Mouse (Mus musculus) layer of hippocampus, adult 2 months (tissue): ENCODE measurements around the gene Ptprg. TPM values are rescaled to one million over a fixed set of nuclear protein-coding genes. Genes with fewer than 3 reads are reported as not detected.
"Not testable (repeated sequence)": the region's sequence is repeated elsewhere in the genome, so short reads cannot be mapped to it uniquely, and the experiment has no call there.

Experiments used
- DNase-seq, 2 experiments: peaks; one replicate each; pipeline ENCODE4 v3.0.0; 2022; ENCODE audit warnings: low spot score in 2 of 2
- H3K27ac ChIP-seq: fragments of 200-600 bp; 2 replicates; pipeline ENCODE4 v1.8.1; 2022
- H3K4me3 ChIP-seq: fragments of 200-600 bp; 2 replicates; pipeline ENCODE4 v1.8.1; 2022; ENCODE audit warnings: mild to moderate bottlenecking
- CTCF ChIP-seq: fragments of 200-600 bp; conservative IDR thresholded peaks from 2 replicates; pipeline ENCODE4 v1.8.1; 2022; ENCODE audit warnings: antibody characterized with exemption, mild to moderate bottlenecking, moderate library complexity
- total RNA-seq, 2 experiments: library from RNA; stranded (reverse); gene quantifications; 2 replicates each; pipeline ENCODE4 v1.2.3; 2021

The Ptprg gene
- total RNA-seq, 2 experiments from 2014 or later, result 106 to 112 TPM

- no peak overlapping the region for H3K4me3 ChIP-seq
- no peak overlapping the region for H3K27ac ChIP-seq
- DNase-seq, result no peak
- TF ChIP-seq CTCF, result no peak
These were observed 493.0 kb downstream of the Ptprg start for GRCm38 (mm10) chr14:12046226-12046882.

- Histone ChIP-seq H3K4me3 (no peak overlapping the region), H3K27ac (no peak overlapping the region)
- no peak for TF ChIP-seq CTCF
- DNase-seq, result no peak
These were observed 494.3 kb downstream of the Ptprg start for GRCm38 (mm10) chr14:12047637-12048036.

DNA sequence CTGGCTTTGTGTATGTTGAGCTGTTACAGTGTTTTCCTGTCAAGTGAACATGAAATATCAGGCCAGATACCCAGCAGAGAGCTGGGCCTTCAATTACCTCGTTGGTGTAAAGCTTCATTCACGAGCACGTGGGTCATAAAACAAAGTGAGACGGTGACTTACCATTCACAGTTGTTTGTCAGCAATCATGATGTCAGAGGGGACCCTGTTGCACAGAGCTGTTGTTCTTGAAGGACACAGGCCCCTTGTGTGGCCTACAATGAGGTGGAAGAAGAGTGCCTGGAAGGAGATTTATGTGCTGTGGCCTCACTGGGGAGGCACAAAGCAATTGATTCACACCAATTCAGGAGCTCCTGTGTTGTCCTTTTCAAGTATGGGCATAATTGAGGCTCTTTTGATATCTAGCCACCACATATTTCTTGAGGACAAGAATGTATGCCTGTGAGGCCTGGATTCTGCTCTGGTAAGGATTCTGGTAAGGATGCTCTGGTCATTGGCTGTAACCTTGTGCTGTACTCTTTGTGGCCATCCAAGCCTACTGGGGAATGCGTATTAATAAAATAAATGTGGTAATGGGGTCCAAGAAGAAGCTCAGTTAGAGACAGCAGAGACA lies 503.7 kb downstream of the Ptprg start:
- Histone ChIP-seq H3K27ac (no peak overlapping the region), H3K4me3 (no peak overlapping the region)
- no peak for DNase-seq
- no peak for TF ChIP-seq CTCF

DNA sequence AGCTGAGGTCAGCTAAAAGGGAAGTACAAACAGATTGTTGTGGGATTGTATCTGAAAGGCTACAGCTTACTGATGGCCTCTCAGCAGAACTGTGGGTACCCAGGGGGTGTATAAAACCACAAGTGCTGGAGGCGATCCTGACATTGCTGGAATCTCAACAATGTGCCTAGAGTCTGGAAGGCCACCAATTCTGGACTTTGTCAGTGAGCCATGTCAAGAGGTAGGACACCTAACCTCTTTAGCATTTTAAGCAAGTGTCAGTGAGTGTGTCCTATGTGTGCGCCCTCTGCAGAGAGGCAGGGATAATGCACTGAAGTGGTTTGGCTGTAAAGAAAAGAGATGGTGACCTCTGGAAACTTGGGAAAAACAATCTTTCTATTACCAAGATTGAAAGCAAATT lies 504.5 kb downstream of the Ptprg start:
- H3K4me3 ChIP-seq, result no peak overlapping the region
- H3K27ac ChIP-seq, result 0 out of 2 replicates have a peak overlapping the region, but pooled peaks have one; percentile 19
- TF ChIP-seq CTCF, result peak; percentile 68
- DNase-seq, result no peak

GRCm38 (mm10) chr14:12059149-12059548 lies 505.8 kb downstream of the Ptprg start:
- no peak for DNase-seq
- no peak for TF ChIP-seq CTCF
- no peak overlapping the region for H3K4me3 ChIP-seq
- H3K27ac ChIP-seq, result no peak overlapping the region; the same call in 1 of the 2 replicates

GRCm38 (mm10) chr14:12061313-12061712 lies 508.0 kb downstream of the Ptprg start:
- not testable (repeated sequence) for DNase-seq, H3K4me3 ChIP-seq, H3K27ac ChIP-seq

GRCm38 (mm10) chr14:12062628-12063360 lies 509.5 kb downstream of the Ptprg start:
- peak overlapping the region; percentile 57; the same call in 1 of the 2 replicates for H3K27ac ChIP-seq
- no peak overlapping the region for H3K4me3 ChIP-seq
- TF ChIP-seq CTCF, result no peak
- DNase-seq, result peak; percentile 34 to 36

GRCm38 (mm10) chr14:12065001-12065400 lies 511.7 kb downstream of the Ptprg start:
- no peak overlapping the region for H3K27ac ChIP-seq
- DNase-seq, result no peak
- no peak for TF ChIP-seq CTCF
- H3K4me3 ChIP-seq, result no peak overlapping the region

DNA sequence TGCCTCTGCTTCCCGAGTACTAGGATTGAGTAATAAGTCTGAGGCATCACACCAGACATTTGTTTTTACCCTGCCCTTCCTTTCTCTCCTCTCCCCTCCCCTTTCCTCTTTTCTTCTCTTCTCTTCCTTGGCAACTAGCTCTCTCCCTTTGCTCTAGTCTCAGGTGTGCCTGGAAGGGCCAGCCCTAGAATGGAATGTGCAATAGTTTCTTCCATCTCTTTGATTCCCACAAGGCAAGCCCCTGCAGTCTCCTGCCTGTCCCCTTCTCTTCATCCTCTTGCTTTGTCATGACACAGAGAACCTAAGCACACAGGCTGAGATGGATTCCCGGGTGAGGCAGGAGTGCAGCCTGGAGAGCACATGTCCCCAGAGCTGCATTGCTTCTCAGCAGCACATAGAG lies 512.4 kb downstream of the Ptprg start:
- TF ChIP-seq CTCF, result no peak
- no peak overlapping the region for H3K4me3 ChIP-seq
- DNase-seq, result no peak
- H3K27ac ChIP-seq, result no peak overlapping the region

DNA sequence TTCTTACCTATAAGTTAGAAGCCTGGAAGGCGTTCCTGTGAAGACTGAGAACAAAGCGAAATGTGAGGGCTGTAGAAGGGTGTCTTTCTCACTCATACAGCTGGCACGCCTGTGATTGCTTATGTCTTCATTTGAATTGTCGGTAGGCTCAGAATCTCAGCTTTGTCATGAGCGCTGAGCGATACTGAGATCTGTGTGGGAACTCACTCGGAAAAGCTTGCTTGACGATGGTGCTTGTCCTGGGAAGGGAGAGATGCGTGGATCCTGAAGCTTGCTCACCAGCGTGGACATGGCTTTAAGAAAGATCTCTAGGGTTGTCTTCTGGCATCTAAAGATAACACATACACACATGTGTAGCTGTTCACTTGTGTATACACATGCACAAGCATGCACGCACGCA lies 516.4 kb downstream of the Ptprg start:
- Histone ChIP-seq H3K4me3 (no peak overlapping the region), H3K27ac (no peak overlapping the region)
- no peak for DNase-seq
- no peak for TF ChIP-seq CTCF

- DNase-seq, result no peak
- TF ChIP-seq CTCF, result no peak
- Histone ChIP-seq H3K27ac (peak overlapping the region; percentile 32; the same call in 1 of the 2 replicates), H3K4me3 (no peak overlapping the region)
These were observed 517.0 kb downstream of the Ptprg start for GRCm38 (mm10) chr14:12070361-12070760.

DNA sequence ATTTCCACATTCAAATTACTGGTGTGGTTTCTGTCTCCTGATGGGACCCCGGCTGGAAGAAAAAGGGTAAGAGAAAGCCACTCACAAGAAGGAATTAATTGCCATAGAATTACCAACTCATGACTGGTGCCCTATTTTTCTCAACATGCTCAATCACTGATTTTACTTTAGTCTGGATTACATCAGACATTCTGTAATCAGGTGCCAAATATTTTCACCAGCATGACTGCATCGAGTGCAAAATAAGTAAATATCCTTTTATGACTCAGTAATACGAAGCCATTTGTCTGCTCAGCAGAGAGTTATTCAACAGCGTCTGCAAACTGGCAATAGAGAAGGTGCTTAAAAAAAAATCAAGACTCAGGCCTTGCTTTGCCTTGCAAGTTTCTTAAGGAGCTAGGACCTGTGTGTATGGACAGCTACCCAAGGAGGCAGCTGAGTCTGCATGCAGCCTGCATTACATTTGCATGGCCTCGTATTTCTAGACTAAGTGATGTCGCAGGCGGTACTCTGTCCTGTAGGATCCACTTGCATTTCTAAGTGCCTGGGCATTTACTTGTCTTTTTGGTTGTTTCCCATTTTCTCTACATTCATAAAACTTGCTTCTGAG lies 517.6 kb downstream of the Ptprg start:
- H3K27ac ChIP-seq, result peak overlapping the region; percentile 32; the same call in 1 of the 2 replicates
- no peak for DNase-seq
- H3K4me3 ChIP-seq, result no peak overlapping the region
- no peak for TF ChIP-seq CTCF
